Mouse (Mus musculus) B cell, adult 2 months (primary cell): Measurements from ENCODE around the gene Acad12.
A peak's percentile ranks its signal among the peaks of the same experiment; 100 is the strongest.
"Not testable (repeated sequence)": the region's sequence is repeated elsewhere in the genome, so short reads cannot be mapped to it uniquely, and the experiment has no call there.

Source experiments
- DNase-seq, 2 experiments: peaks; one replicate each; pipeline ENCODE4 v3.0.0; 2022

Gene Acad12

GRCm38 (mm10) chr5:121609556-121610135 lies 9.1 kb downstream of the Acad12 start:
- not testable (repeated sequence) for DNase-seq

GRCm38 (mm10) chr5:121606151-121606550 lies 12.6 kb downstream of the Acad12 start:
- peak; percentile 90 to 91 for DNase-seq

GRCm38 (mm10) chr5:121603815-121604214 lies 14.9 kb downstream of the Acad12 start:
- not testable (repeated sequence) for DNase-seq

- DNase-seq: peak; percentile 89
Measured at GRCm38 (mm10) chr5:121601547-121602299, 17.0 kb downstream of the Acad12 start.

- no peak for DNase-seq
Measured at GRCm38 (mm10) chr5:121598871-121599610, 19.7 kb downstream of the Acad12 start.

- no peak for DNase-seq
Measured at GRCm38 (mm10) chr5:121597991-121598537, 20.7 kb downstream of the Acad12 start.

- DNase-seq: peak in 1 of 2 experiments; percentile 23
Measured at GRCm38 (mm10) chr5:121597332-121597731, 21.4 kb downstream of the Acad12 start.

- no peak for DNase-seq
Measured at GRCm38 (mm10) chr5:121596226-121596625, 22.5 kb downstream of the Acad12 start.

GRCm38 (mm10) chr5:121595758-121596157 lies 23.0 kb downstream of the Acad12 start:
- DNase-seq: no peak

- no peak for DNase-seq
Measured at GRCm38 (mm10) chr5:121594714-121595313, 23.9 kb downstream of the Acad12 start.

- DNase-seq: peak; percentile 83 to 84
Measured at GRCm38 (mm10) chr5:121593451-121594401, 25.0 kb downstream of the Acad12 start, which contains the start of gene Aldh2. Gene Aldh2, minus strand, starts transcription at chr5:121593824.

- DNase-seq: no peak
Measured at GRCm38 (mm10) chr5:121592816-121593407, 25.8 kb downstream of the Acad12 start.

GRCm38 (mm10) chr5:121592064-121592815 lies 26.5 kb downstream of the Acad12 start:
- peak in 1 of 2 experiments; percentile 26 for DNase-seq

- no peak for DNase-seq
Measured at GRCm38 (mm10) chr5:121591417-121592063, 27.2 kb downstream of the Acad12 start.

- DNase-seq: no peak
Measured at GRCm38 (mm10) chr5:121589928-121590327, 28.8 kb downstream of the Acad12 start.

- peak; percentile 56 for DNase-seq
Measured at GRCm38 (mm10) chr5:121586400-121587039, 32.2 kb downstream of the Acad12 start.

GRCm38 (mm10) chr5:121585699-121586098 lies 33.0 kb downstream of the Acad12 start:
- DNase-seq: no peak

- no peak for DNase-seq
Measured at GRCm38 (mm10) chr5:121585005-121585404, 33.7 kb downstream of the Acad12 start.

GRCm38 (mm10) chr5:121583765-121584501 lies 34.8 kb downstream of the Acad12 start:
- peak; percentile 61 to 63 for DNase-seq
